Mouse (Mus musculus): ENCODE results near the gene Rsph3b.
A peak's percentile ranks its signal among the peaks of the same experiment; 100 is the strongest.
"Not testable (repeated sequence)": the region's sequence is repeated elsewhere in the genome, so short reads cannot be mapped to it uniquely, and the experiment has no call there.

Rsph3b gene

DNA sequence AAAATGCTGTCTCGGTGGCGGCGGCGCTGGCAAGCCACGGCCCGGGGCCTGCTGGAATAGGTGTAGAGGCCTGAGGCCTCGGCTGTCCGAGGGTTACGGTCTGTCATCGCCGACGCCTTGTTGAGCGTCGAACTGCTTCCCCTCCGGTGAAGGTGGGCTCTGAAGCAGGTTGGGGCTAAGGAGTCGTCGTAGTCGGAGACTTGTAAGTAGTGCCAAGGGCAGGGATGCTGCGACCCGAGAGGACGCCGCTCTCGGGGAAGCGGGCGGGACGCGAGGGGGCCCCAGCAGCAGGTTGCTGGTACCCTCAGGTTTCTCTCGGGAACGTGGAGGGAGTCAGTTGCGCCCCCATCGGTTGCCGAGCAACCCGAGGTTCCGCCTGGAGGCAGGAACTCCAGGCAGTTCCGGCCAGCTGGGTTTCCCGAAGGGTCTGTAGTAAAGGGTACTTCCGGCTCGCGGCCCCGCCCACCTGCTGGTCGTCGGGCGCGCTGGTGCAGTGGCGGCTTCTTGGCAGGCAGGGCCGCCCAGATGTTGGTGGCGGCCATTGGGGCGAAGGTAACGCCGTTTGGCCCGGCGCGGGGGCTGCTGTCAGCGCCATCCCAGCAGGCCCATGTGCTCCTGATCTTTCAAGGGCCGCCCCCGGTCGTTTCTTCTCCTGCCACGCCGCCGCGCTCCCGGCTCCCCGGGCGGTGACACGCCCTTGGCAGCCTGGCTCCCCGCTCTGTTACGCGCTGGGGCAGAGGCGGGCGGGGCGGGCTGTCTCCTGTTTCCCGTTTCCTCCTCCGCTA lies at the start of gene Rsph3b:
TSS of gene Rsph3b (minus strand) at position 699 of the 785 bp plus-strand sequence.
- peak; percentile 61 to 82 for DNase-seq (ENCODE audit: low spot score in 2 of 2)

DNA sequence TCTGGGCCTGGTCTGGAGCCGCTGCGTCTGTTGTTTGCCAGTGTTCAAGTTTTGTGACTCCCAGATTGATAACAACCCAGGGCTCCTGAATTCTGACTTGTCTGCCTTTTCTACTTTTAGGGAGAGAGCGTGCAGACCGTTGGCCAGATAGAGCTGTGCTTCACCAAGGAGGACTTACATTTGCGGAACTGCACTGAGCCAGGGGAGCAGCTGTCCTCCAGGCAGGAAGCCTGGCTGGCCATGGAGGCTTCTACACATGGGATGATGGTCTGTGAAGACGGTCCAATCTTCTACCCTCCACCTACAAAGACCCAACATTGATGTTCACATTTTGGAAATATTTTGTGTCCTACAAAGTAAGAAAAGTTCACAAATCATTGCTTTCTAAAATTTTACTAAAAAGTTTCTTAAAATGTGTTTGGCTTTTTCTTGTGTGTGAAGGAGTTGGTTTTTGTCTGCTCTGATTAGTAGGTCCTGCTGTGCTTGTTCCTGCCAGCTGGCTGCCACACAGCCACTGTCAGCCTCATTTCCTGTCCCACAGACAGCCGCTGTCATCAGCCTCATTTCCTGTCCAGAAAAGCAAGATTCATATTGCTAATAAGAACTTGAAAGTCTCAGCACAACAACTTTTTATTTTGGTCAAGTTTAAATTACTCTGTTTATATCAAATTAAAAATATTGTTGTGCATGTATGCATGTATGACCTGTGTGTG lies 49.5 kb upstream of the Rsph3b start:
- not testable (repeated sequence) for DNase-seq (ENCODE audit: low spot score in 2 of 2)

DNA sequence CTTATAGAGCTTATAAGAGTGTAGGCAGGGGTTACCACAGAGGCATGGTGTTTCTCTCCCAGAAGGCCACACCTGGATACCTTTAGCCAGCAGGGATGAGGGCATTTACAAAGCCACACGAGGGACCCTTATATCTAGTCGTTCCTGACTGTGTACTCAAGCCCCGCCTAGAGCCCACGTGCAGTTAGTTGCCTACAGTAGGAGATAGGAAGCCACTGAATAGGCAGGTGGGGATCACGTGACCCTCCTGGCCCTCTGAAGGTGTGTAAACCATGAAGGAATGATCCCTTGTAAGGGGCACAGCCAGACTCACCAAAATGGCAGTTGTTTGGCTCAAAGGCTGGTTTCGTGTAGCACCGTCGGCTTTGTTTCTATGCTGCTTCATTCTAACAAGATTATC lies 48.3 kb upstream of the Rsph3b start:
- DNase-seq (ENCODE audit: low spot score in 2 of 2) = not testable (repeated sequence)

DNA sequence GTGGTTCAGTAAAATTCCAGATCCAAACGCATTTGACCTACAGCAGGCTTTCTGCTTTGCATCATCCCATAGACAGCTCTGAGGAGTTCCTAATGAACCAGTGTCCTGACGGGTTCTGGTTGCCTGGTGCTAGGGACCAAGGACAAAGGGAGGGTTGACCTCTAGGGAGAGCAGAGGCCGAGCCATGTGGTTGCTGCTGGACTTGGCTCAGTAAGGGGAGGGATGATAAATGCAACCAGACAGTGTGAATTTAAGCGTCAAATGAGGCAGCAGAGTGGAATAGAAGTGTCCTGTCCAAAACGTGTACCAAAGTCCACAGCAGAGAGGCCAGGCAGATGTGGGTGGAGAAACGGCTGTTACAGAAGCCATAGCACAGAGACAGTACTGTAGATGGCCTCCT lies 47.0 kb upstream of the Rsph3b start:
- not testable (repeated sequence) for DNase-seq (ENCODE audit: low spot score in 2 of 2)

DNA sequence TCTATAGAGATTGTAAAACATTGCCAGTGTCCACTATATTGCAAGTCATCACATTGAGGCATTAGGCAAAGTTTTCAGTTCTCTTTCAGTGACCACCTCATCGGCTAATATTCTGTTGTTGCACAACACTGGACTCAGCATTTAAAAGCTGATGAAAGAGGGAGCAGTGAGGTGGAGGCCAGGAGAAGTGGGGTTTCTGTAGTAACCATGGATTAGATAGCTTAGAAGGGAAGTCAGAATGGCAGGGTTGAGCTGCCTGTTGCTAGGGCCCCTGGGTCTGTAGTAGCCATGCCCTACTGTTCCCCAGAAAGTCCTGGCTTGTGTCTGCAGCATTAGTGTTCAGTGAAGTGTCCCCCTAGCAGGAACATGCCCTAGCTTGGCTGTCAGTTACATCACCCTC lies 37.6 kb upstream of the Rsph3b start:
- DNase-seq (ENCODE audit: low spot score in 2 of 2) = not testable (repeated sequence)

DNA sequence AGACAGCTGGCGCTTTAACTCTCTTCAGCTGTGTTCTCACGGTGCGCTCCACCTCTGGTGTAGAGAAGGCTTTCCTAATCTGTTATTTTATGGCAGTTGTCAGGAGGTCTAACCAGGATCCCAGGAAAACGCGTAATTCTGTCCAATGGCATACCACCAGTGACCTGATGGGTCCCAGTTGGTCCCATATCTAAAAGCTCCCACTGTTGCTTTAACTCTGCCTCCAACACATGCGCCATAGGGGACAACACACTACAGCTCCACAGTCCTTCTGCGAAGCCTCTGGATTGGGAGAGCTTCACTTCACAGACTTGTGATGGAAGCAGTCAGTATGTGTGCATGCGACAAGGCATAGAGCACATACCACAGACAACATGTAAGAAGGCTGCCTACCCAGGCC lies 31.7 kb upstream of the Rsph3b start:
- not testable (repeated sequence) for DNase-seq (ENCODE audit: low spot score in 2 of 2)

DNA sequence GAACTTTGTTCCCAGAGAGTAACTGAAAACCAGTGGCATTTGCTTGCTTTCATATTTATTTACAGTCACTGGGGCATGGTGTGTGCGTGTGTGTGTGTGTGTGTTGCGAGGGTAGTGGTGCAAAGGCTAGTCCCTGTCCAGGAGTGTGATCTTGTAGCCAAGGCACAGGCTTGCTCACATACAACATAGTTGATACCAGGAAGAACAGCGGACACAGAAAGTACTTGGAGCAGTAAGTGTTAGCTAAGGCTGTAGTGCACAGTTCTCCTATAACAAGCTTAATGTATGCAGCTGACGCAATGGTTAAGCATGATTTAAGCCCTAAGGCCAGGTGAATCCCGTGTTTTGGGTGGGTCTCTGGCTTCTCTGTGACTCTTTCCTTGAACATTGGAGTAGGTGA lies 30.9 kb upstream of the Rsph3b start:
- not testable (repeated sequence) for DNase-seq (ENCODE audit: low spot score in 2 of 2)

DNA sequence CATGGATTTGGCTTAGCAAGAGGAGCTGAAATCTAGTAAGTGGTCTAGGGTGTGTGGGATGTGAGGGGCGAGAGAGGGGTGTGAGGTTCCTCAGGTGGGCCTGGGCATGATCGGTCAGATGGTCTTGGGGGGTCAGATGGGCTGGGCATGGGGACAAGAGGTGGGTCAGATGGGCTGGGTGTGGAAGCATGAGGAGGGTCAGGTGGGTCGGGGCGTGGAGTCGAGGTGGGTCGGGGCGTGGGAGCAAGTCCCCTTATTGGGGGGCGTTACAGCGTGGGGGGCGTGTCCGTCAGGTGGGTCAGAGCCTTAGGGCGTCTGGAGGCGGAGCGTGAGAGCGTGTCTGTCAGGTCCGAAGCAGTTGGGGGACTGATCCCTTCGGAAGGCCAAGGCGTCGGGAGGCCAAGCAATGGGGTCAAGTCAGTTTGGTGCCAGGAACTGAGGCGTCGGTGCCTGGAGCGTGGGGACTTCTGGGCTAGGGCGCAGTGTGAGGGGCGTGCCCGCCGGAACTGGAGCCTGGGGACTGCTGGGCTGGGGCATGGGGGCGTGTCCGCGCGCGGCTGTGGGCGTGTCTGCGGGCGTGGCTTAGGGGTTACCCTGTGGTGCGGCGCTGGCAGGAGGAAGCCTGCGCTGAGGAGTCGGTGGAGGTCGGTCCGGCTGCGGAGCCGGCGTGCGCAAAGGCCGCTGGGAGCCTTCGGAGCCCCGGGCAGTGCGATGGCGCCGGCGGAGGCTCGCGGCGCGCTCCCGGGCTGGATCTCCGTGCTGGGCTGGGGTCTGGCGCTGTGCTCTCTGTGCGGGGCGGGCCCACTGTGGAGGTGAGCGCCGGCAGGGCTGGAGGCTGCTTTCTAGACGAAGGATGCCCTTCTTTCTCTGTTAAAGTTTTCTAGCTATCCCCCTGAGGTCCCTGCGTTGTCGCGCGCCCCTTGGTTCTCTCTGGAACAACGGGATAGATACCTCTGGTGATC lies 30.1 kb upstream of the Rsph3b start, which contains the start of gene Gm49721:
TSS of gene Gm49721 (plus strand) at position 618 of the 962 bp plus-strand sequence.
- DNase-seq (ENCODE audit: low spot score in 2 of 2) = peak; percentile 29 to 58

DNA sequence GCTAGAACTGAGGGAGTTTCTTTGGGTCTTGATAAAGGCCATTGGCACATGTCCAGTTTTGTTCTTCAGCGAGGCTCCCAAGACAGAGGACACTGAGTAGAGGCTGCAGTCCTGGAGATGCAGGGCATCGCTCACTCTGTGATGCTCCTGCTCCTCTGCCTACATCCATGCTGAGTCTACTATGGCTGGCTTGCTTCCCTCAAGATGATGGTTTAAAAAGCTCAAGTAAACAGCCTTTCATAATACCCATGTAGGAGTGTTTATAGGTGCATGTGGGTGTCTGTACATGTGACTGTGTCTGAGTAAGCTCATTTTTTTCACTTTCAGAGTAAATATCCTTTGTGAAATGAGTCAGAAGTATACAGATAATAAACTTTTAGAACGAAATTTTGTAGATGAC lies 26.5 kb upstream of the Rsph3b start:
- not testable (repeated sequence) for DNase-seq (ENCODE audit: low spot score in 2 of 2)

DNA sequence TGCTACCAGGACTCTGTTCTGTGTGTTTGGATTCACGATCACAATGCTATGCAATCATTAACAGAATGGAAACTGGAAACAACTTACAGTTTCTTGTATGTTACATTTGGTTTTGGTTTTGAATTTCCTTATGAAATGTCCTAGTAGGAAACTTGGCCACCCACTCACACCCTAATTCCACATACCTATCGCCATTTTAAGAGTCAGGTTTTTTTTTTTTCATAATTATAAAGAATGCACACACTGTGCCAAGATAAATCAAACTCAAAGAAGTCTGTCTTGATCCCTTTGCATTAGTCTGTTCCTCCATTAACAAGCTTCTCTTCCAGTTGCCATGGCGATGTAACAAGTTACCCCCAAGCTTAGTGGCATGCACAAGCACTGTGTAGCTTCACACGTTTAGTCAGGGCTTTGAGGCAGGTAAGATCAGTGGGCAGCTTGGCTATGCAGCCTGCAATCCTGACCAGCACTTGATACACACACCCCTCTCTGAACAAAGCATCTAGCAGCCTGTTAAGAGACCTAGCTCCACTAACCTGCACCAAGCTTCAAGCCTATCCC lies 24.4 kb upstream of the Rsph3b start:
- DNase-seq (ENCODE audit: low spot score in 2 of 2) = not testable (repeated sequence)

DNA sequence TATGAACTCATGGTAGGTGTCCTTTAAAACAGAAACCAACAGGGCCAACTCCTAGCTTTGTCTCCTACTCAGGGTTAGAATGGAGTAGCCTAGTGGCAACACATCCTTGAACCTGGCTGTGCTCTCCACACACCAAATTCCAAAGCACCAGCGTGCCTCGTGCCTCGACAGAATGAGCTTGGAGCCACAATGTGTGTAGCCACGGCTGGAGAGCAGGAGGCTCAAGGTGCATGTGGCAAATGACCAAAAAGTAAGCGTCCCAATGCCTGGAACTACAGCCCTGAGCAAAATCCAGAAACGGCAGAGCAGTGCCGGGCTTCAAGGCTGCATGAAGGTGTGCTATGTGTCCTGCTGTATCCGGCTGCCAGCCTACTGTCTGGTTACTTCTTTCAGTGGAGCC lies 22.8 kb upstream of the Rsph3b start:
- DNase-seq (ENCODE audit: low spot score in 2 of 2) = not testable (repeated sequence)

DNA sequence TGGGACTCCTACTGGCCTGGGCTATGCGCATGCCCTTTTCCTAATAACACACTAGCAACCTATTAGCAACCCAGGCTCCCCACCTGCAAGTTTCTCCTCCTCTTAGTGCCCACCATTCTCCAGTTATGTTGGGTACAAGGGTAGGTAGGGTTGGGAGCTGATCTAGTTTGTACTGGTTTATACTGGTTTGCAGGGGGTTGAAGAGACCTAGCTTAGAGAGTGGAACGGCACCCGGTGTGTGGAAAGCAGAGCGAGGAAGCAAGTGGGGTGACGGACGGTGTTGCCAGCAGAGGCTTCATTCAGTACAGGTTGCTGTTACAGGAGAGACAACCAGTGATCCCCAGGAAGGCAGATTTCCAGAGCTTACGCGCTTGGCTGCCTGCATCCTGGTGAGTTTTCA lies 21.9 kb upstream of the Rsph3b start, which contains the start of gene Rnaset2b:
TSS of gene Rnaset2b (plus strand) at position 301 of the 400 bp plus-strand sequence.
- not testable (repeated sequence) for DNase-seq (ENCODE audit: low spot score in 2 of 2)

DNA sequence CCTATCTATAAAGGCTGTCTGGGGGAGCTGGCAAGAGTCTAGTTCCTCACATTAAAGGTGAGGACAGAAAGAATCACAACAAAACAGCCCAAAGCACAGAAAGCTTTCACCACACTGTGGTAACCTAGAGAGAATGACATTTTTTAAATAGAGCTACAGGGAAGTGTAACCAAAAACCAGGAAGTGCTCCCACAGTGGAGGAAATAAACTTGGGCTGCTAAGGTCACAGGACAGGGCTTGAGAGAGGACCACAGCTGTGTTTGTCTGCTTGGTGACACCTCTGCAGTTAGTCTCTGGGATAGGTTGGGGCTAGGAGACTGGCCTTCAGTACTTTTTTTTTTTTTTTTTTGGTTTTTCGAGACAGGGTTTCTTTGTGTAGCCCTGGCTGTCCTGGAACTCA lies 19.2 kb upstream of the Rsph3b start:
- not testable (repeated sequence) for DNase-seq (ENCODE audit: low spot score in 2 of 2)

DNA sequence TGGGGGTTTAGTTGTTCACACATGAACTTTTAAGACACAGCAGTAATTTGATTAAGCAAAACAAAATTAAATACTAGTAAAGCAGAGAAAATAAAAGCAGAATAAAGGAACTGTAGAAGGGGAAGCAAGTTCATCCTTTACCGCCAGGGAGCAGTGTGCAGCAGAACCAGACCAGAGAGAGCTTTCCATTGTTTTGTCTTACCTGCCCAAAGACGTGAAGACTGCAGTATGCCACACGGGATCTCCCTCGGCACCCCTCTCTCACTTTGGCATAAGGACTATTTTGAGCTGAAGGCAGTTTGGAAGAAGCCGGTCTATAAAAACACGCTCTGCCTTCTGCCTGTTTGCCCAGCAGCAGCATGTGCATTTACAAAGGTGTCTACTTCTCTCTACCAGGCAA lies 16.9 kb upstream of the Rsph3b start:
- not testable (repeated sequence) for DNase-seq (ENCODE audit: low spot score in 2 of 2)

DNA sequence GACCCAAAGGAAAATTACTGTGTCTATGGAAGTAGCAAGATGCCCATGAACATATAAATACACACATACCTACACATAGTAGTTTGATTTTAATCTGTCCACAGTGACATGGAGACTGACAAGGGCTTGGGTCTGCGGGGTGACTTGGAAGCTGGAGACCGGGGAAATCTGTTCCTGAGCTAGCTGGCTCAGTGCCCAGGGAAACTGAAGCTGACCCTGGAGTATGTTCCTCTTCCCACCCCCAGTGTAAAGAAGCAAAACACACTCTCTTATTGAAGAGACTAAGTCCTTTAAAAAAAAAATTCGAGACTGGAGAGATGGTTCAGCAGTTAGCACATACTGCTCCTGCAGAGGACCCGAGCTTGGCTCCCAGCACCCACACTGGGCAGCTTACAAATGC lies 14.5 kb upstream of the Rsph3b start:
- not testable (repeated sequence) for DNase-seq (ENCODE audit: low spot score in 2 of 2)

DNA sequence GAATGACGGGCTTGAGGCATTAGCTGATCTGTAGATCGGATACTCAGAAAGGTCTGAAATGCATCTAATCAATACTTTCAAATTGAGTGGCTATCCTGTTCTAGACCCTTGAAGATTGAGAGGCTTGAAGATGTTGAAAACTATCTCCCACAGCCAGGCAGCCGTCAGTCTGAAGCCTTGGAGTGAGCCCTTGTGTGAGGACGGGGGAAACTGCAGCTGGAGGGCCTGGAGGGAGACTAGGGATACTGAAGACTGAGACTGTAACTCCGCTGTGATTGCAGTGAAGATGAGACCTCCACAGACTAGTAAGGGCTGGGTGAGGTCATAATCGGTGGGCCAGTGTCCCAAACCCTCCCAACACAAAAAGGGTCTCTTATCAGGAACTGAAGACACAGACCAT lies 13.9 kb upstream of the Rsph3b start:
- DNase-seq (ENCODE audit: low spot score in 2 of 2) = not testable (repeated sequence)

DNA sequence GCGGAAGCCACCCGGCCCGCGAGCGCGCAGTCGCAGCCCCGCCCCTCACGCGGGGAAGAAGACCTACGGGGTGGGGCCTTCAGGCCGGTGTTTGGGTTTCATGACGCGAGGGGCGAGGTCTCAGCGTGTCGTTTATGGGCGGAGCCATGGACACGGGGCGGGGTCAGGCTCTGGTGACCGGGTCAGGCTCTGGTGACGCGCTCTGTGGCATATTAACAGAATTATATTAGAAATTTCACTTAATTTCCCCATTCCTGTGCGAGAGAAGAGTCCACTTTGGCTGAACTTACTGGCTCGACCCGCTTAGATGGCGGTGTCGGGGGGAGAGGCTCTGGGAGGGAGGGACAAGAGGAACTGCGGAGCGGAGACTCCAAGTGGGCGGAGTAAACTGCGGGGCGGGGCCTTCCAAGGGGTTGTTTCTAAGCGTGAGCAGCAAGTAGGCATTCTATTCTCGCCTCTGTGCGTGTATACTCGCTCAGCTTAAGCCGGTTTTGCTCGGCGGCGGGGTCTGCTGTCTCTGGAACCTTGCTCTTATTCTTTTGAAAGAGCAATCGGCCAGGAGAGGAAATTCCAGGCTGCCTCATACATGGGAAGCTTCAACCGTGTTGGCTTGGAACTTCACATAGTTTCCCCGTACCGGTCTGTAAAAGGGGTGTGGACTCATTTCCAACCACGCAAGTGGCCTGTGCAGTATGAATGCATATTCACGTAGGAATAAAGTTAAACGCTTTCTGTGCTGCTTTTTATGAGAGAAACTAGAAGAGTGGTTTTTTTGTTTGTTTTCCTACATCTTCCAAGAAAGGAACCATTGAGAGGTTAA lies 12.9 kb upstream of the Rsph3b start:
- not testable (repeated sequence) for DNase-seq (ENCODE audit: low spot score in 2 of 2)

DNA sequence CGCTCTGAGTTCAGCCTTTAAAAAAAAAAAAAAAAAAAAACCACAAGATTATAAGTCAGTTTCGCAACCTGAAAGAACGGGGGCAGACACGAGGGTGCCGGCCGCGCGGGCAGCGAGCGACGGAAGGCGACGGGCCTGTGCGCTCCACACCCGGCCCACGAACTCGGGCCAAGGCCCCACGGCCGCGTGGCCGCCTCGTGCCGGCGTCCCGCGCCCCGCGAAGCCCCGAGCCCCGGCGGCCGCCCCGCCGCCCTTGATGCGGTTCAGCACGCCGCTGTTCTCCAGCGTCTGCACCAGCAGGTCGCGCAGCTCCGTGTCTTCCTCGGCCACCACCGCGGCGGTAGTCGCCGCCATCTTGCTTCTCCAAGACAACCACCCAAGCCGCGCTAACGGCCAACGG lies 12.3 kb upstream of the Rsph3b start, which contains the start of gene Tagap1:
TSS of gene Tagap1 (minus strand) at position 381 of the 400 bp plus-strand sequence.
- peak in 1 of 2 experiments; percentile 47 for DNase-seq (ENCODE audit: low spot score in 2 of 2)

DNA sequence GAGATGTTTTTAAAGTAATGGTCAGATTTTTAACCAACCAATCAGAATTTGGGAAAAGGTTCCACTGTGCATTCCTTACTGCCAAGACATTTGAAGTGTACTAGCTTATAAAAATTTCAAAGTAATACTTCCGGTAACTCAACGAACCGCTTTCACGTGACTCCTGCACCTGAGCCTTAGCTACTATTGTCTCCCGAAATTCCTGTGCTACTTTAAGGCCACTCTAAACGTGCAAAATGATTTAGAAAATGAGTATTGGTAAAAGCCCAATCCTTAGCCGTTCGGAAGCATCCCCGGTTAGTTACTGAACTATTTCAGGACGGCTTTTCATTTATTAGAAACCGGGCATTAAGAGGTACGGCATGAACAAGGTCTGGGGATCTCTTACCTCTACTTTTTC lies 11.9 kb upstream of the Rsph3b start:
- DNase-seq (ENCODE audit: low spot score in 2 of 2) = not testable (repeated sequence)

Data from cerebellum, postnatal 4 days (tissue).